Mouse (Mus musculus) ES-E14 (cell line): Measurements from ENCODE around the gene Txnl4b. TPM values are rescaled to one million over a fixed set of nuclear protein-coding genes. Genes with fewer than 3 reads are reported as not detected.

Experiments
- DNase-seq: peaks from one replicate; pipeline ENCODE4 v3.0.0-alpha.2; 2013; ENCODE audit warnings: low read depth, low spot score
- H3K27ac ChIP-seq: 2 replicates; pipeline ENCODE4 v1.5.1; 2012; ENCODE audit warnings: low read depth, mild to moderate bottlenecking, low read length, moderate library complexity, mixed read lengths; ENCODE audit not compliant: poor library complexity, insufficient read depth, severe bottlenecking
- H3K36me3 ChIP-seq: 2 replicates; pipeline ENCODE4 v1.6.1; 2012; ENCODE audit warnings: mild to moderate bottlenecking, low read length, moderate library complexity, mixed read lengths; ENCODE audit not compliant: control insufficient read depth, poor library complexity, insufficient read depth, severe bottlenecking
- H3K4me1 ChIP-seq, 2 experiments: fragments of 150-350 bp in 1 of 2; sonication (generic) in 1 of 2; 2 replicates each; pipeline ENCODE4 v1.6.1; 2012; ENCODE audit warnings: low read length in 2 of 2, mild to moderate bottlenecking in 1 of 2, mixed read lengths in 1 of 2; ENCODE audit not compliant: control insufficient read depth in 2 of 2, insufficient read depth in 2 of 2, poor library complexity in 1 of 2
- H3K4me3 ChIP-seq, 2 experiments: fragments of 150-350 bp in 1 of 2; sonication (generic) in 1 of 2; 2 replicates each; pipeline ENCODE4 v1.5.1; 2012; ENCODE audit warnings: low read length in 2 of 2, low read depth in 1 of 2, mild to moderate bottlenecking in 1 of 2, mixed read lengths in 1 of 2; ENCODE audit not compliant: insufficient read depth in 1 of 2, poor library complexity in 1 of 2, severe bottlenecking in 1 of 2
- H3K9ac ChIP-seq: 2 replicates; pipeline ENCODE4 v1.6.1; 2012; ENCODE audit warnings: low read depth, mild to moderate bottlenecking, low read length, mixed read lengths; ENCODE audit not compliant: poor library complexity, insufficient read depth, severe bottlenecking
- H3K9me3 ChIP-seq: fragments of 150-350 bp; sonication (generic); 2 replicates; pipeline ENCODE4 v1.6.1; 2012; ENCODE audit warnings: low read depth, mild to moderate bottlenecking, low read length; ENCODE audit not compliant: control insufficient read depth, insufficient read depth
- CHD2 ChIP-seq: IDR thresholded peaks from 2 replicates; pipeline ENCODE4 v1.6.1; 2014; ENCODE audit warnings: mild to moderate bottlenecking, low read depth, low read length, inconsistent platforms
- HCFC1 ChIP-seq: IDR thresholded peaks from 2 replicates; pipeline ENCODE4 v1.6.1; 2012; ENCODE audit warnings: low read length, inconsistent platforms, borderline replicate concordance; ENCODE audit not compliant: insufficient read depth
- MAFK ChIP-seq: IDR thresholded peaks from 2 replicates; pipeline ENCODE4 v1.6.1; 2014; ENCODE audit warnings: mild to moderate bottlenecking, low read depth, low read length, inconsistent platforms; ENCODE audit not compliant: insufficient read depth
- ZC3H11A ChIP-seq: IDR thresholded peaks from 2 replicates; pipeline ENCODE4 v1.6.1; 2012; ENCODE audit warnings: low read depth, mild to moderate bottlenecking, inconsistent platforms, low read length, borderline replicate concordance
- ZNF384 ChIP-seq: IDR thresholded peaks from 2 replicates; pipeline ENCODE4 v1.6.1; 2012; ENCODE audit warnings: low read depth, low read length, inconsistent platforms
- in situ Hi-C, 2 experiments: fragments of 600-800 bp; cut with MboI; formaldehyde crosslinking; loops; one replicate each; pipeline ENCODE4 v1.15.1; 2025; ENCODE audit warnings: low sequenced_read_pairs in 2 of 2, inconsistent platforms in 1 of 2; ENCODE audit not compliant: unreplicated experiment in 2 of 2
- total RNA-seq: library from RNA; depleted of rRNA; stranded (reverse); fragments of 300-350 nt; gene quantifications from 2 replicates; pipeline ENCODE4 v1.2.3, GENCODE M21; 2012

The Txnl4b gene
- total RNA-seq, 1 experiment, result 7.8 TPM

GRCm38 (mm10) chr8:109584293-109584692 lies 18.6 kb downstream of the Txnl4b start:
- H3K27ac ChIP-seq, result no peak overlapping the region
- in situ Hi-C loops, result no loop called here
- H3K36me3 ChIP-seq, result no peaks in the 10 kb centered on the region
- H3K4me1 ChIP-seq, result peaks cover 0 to 4% of the 10 kb centered on the region in 2 experiments; a peak in 1 of 4 replicates
- H3K9me3 ChIP-seq, result no peaks in the 10 kb centered on the region
- no peak overlapping the region for H3K9ac ChIP-seq
- no peak for DNase-seq
- no peak overlapping the region for H3K4me3 ChIP-seq
- TF ChIP-seq MAFK (no peak), HCFC1 (no peak), ZC3H11A (no peak), CHD2 (no peak), ZNF384 (no peak)

- TF ChIP-seq ZNF384, result no peak
- TF ChIP-seq CHD2, result no peak
- TF ChIP-seq MAFK, result no peak
- no peak for TF ChIP-seq ZC3H11A
- no peak for TF ChIP-seq HCFC1
- H3K4me3 ChIP-seq, result no peak overlapping the region
- in situ Hi-C loops, result no loop called here
- no peak overlapping the region for H3K27ac ChIP-seq
- no peaks in the 10 kb centered on the region for H3K36me3 ChIP-seq
- H3K9ac ChIP-seq, result no peak overlapping the region
- DNase-seq, result no peak
- no peaks in the 10 kb centered on the region for H3K9me3 ChIP-seq
- peaks cover 0 to 4% of the 10 kb centered on the region in 2 experiments; a peak in 1 of 4 replicates for H3K4me1 ChIP-seq
Observed at GRCm38 (mm10) chr8:109584830-109585229, 19.1 kb downstream of the Txnl4b start.

GRCm38 (mm10) chr8:109585652-109586051 lies 20.0 kb downstream of the Txnl4b start:
- Histone ChIP-seq H3K4me1 (peaks cover 0 to 4% of the 10 kb centered on the region in 2 experiments; a peak in 1 of 4 replicates), H3K36me3 (no peaks in the 10 kb centered on the region), H3K9ac (no peak overlapping the region), H3K9me3 (no peaks in the 10 kb centered on the region), H3K4me3 (no peak overlapping the region), H3K27ac (no peak overlapping the region)
- in situ Hi-C loops, result no loop called here
- no peak for DNase-seq
- TF ChIP-seq CHD2 (no peak), ZNF384 (no peak), MAFK (no peak), ZC3H11A (no peak)

DNA sequence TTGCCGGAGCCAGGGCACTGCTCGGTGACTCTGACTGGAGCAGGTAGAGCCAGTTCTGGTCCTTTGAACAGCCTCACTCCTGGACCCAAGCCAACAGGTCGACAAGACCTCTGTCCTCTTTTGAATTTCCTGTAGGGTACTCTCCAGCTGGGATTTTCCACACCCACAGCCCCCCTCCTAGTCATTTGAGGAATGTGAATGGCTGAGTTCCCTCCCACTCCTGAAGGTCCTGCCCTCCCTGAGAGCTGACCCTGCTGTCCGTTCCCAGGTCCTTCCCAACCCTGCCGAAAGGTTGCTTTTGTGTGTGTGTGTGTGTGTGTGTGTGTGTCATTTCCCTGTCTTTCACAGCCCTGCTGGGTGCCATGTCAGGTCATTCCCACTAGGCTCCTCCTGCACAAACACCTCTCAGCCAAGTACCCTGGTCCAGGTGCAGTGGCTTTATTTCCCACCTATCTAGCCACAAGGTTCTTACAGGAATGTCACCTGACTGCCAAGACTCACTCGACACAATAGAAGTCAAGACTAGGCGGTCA lies 21.3 kb downstream of the Txnl4b start:
- in situ Hi-C loops, result no loop called here
- Histone ChIP-seq H3K4me3 (no peak overlapping the region), H3K36me3 (peaks cover under 1% of the 10 kb centered on the region; the same call in 1 of the 2 replicates), H3K9me3 (no peaks in the 10 kb centered on the region), H3K4me1 (peaks cover 0 to 4% of the 10 kb centered on the region in 2 experiments; a peak in 1 of 4 replicates), H3K27ac (no peak overlapping the region), H3K9ac (no peak overlapping the region)
- no peak for DNase-seq
- TF ChIP-seq ZC3H11A, result no peak
- no peak for TF ChIP-seq HCFC1
- TF ChIP-seq ZNF384, result no peak
- no peak for TF ChIP-seq CHD2

DNA sequence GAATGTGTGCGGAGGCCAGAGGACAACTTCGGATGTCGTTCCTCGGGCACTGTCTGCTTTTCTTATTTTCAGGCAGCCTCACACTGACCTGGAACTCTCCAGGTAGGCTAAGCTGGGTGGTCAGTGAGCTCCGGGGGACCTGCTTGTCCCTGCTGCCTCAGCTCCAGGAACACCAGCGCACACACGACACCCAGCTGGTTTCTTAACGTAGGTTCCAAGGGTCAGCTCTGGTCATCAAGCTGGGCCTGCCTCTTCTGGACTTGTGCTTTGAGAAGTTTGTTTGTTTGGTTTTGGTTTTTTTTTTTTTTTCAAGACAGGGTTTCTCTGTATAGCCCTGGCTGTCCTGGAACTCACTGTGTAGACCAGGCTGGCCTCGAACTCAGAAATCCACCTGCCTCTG lies 25.2 kb downstream of the Txnl4b start:
- Histone ChIP-seq H3K36me3 (peaks cover 29% of the 10 kb centered on the region), H3K4me3 (no peak overlapping the region), H3K27ac (no peak overlapping the region), H3K4me1 (peaks cover 0 to 4% of the 10 kb centered on the region in 2 experiments; a peak in 1 of 4 replicates), H3K9me3 (no peaks in the 10 kb centered on the region), H3K9ac (no peak overlapping the region)
- DNase-seq, result no peak
- in situ Hi-C loops, result no loop called here
- TF ChIP-seq ZNF384 (no peak), CHD2 (no peak), ZC3H11A (no peak)
